Mouse (Mus musculus) ES-E14 (cell line): ENCODE measurements around the gene Dmrt1. TPM values are rescaled to one million over a fixed set of nuclear protein-coding genes. Genes with fewer than 3 reads are reported as not detected.

Experiments
- DNase-seq: peaks from one replicate; pipeline ENCODE4 v3.0.0-alpha.2; 2013; ENCODE audit warnings: low read depth, low spot score
- H3K27ac ChIP-seq: 2 replicates; pipeline ENCODE4 v1.5.1; 2012; ENCODE audit warnings: low read depth, mild to moderate bottlenecking, low read length, moderate library complexity, mixed read lengths; ENCODE audit not compliant: poor library complexity, insufficient read depth, severe bottlenecking
- H3K36me3 ChIP-seq: 2 replicates; pipeline ENCODE4 v1.6.1; 2012; ENCODE audit warnings: mild to moderate bottlenecking, low read length, moderate library complexity, mixed read lengths; ENCODE audit not compliant: control insufficient read depth, poor library complexity, insufficient read depth, severe bottlenecking
- H3K4me1 ChIP-seq, 2 experiments: fragments of 150-350 bp in 1 of 2; sonication (generic) in 1 of 2; 2 replicates each; pipeline ENCODE4 v1.6.1; 2012; ENCODE audit warnings: low read length in 2 of 2, mild to moderate bottlenecking in 1 of 2, mixed read lengths in 1 of 2; ENCODE audit not compliant: control insufficient read depth in 2 of 2, insufficient read depth in 2 of 2, poor library complexity in 1 of 2
- H3K4me3 ChIP-seq, 2 experiments: fragments of 150-350 bp in 1 of 2; sonication (generic) in 1 of 2; 2 replicates each; pipeline ENCODE4 v1.5.1; 2012; ENCODE audit warnings: low read length in 2 of 2, low read depth in 1 of 2, mild to moderate bottlenecking in 1 of 2, mixed read lengths in 1 of 2; ENCODE audit not compliant: insufficient read depth in 1 of 2, poor library complexity in 1 of 2, severe bottlenecking in 1 of 2
- H3K9ac ChIP-seq: 2 replicates; pipeline ENCODE4 v1.6.1; 2012; ENCODE audit warnings: low read depth, mild to moderate bottlenecking, low read length, mixed read lengths; ENCODE audit not compliant: poor library complexity, insufficient read depth, severe bottlenecking
- H3K9me3 ChIP-seq: fragments of 150-350 bp; sonication (generic); 2 replicates; pipeline ENCODE4 v1.6.1; 2012; ENCODE audit warnings: low read depth, mild to moderate bottlenecking, low read length; ENCODE audit not compliant: control insufficient read depth, insufficient read depth
- CHD2 ChIP-seq: IDR thresholded peaks from 2 replicates; pipeline ENCODE4 v1.6.1; 2014; ENCODE audit warnings: mild to moderate bottlenecking, low read depth, low read length, inconsistent platforms
- HCFC1 ChIP-seq: IDR thresholded peaks from 2 replicates; pipeline ENCODE4 v1.6.1; 2012; ENCODE audit warnings: low read length, inconsistent platforms, borderline replicate concordance; ENCODE audit not compliant: insufficient read depth
- MAFK ChIP-seq: IDR thresholded peaks from 2 replicates; pipeline ENCODE4 v1.6.1; 2014; ENCODE audit warnings: mild to moderate bottlenecking, low read depth, low read length, inconsistent platforms; ENCODE audit not compliant: insufficient read depth
- ZC3H11A ChIP-seq: IDR thresholded peaks from 2 replicates; pipeline ENCODE4 v1.6.1; 2012; ENCODE audit warnings: low read depth, mild to moderate bottlenecking, inconsistent platforms, low read length, borderline replicate concordance
- ZNF384 ChIP-seq: IDR thresholded peaks from 2 replicates; pipeline ENCODE4 v1.6.1; 2012; ENCODE audit warnings: low read depth, low read length, inconsistent platforms
- in situ Hi-C, 2 experiments: fragments of 600-800 bp; cut with MboI; formaldehyde crosslinking; loops; one replicate each; pipeline ENCODE4 v1.15.1; 2025; ENCODE audit warnings: low sequenced_read_pairs in 2 of 2, inconsistent platforms in 1 of 2; ENCODE audit not compliant: unreplicated experiment in 2 of 2
- total RNA-seq: library from RNA; depleted of rRNA; stranded (reverse); fragments of 300-350 nt; gene quantifications from 2 replicates; pipeline ENCODE4 v1.2.3, GENCODE M21; 2012

The Dmrt1 gene
- total RNA-seq, 1 experiment: 12.3 TPM

DNA sequence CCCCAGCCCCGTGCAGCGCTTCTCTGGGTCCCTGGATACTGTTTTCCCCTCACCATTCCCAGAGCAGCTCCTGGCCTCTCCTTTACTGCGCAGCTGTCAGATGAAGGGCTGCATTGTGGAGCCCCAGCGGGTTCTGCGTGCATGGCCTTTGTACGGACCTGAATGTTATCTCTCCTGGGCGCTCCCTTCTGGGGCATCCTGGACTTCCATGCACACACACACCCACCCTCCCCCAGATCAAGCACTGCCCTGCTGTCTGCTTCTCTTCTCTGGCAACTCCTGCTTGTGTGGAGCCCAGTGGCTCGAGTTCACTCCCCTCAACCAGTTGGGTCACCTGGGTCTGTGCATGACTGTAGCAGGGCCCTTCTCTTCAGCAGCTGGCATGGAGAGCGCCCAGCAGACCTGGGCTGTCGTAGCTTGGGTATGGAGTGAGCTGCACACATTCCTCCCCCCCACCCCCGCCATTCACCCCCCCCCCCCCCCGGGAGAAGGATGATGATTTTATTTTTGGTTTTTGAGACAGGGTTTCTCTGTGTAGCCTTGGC lies 9.6 kb downstream of the Dmrt1 start:
- peaks cover 2 to 10% of the 10 kb centered on the region in 2 experiments; a peak in 2 of 4 replicates for H3K4me1 ChIP-seq
- in situ Hi-C loops: no loop called here
- TF ChIP-seq CHD2 (no peak), ZC3H11A (no peak), HCFC1 (no peak), MAFK (no peak), ZNF384 (no peak)

GRCm38 (mm10) chr19:25524156-25524555 lies 18.7 kb downstream of the Dmrt1 start:
- no peak overlapping the region for H3K27ac ChIP-seq
- H3K36me3 ChIP-seq: no peaks in the 10 kb centered on the region; the same call in 1 of the 2 replicates
- no peak overlapping the region for H3K4me3 ChIP-seq
- peaks cover 2 to 3% of the 10 kb centered on the region in 2 experiments; a peak in 3 of 4 replicates for H3K4me1 ChIP-seq
- in situ Hi-C loops: no loop called here
- H3K9me3 ChIP-seq: no peaks in the 10 kb centered on the region
- DNase-seq: no peak
- no peak overlapping the region for H3K9ac ChIP-seq
- no peak for TF ChIP-seq HCFC1
- TF ChIP-seq ZNF384: no peak

More for the DNA sequence above, 9.6 kb downstream of the Dmrt1 start:
- no peak overlapping the region for H3K27ac ChIP-seq
- 0 out of 2 replicates have a peak overlapping the region, but pooled peaks have one; percentile 20 for H3K9ac ChIP-seq
- H3K4me3 ChIP-seq: no peak overlapping the region
- peaks cover 2% of the 10 kb centered on the region; the same call in 1 of the 2 replicates for H3K36me3 ChIP-seq
- no peak for DNase-seq
- no peaks in the 10 kb centered on the region for H3K9me3 ChIP-seq

GRCm38 (mm10) chr19:25525726-25526125 lies 20.3 kb downstream of the Dmrt1 start:
- Histone ChIP-seq H3K36me3 (no peaks in the 10 kb centered on the region), H3K4me3 (peak overlapping the region; percentile 27 to 36; a peak in 2 of 4 replicates), H3K27ac (no peak overlapping the region), H3K9ac (no peak overlapping the region), H3K4me1 (peaks cover 2 to 3% of the 10 kb centered on the region in 2 experiments; a peak in 3 of 4 replicates), H3K9me3 (no peaks in the 10 kb centered on the region)
- TF ChIP-seq ZNF384 (no peak), MAFK (no peak), ZC3H11A (no peak), HCFC1 (no peak), CHD2 (no peak)
- no peak for DNase-seq
- in situ Hi-C loops: no loop called here

DNA sequence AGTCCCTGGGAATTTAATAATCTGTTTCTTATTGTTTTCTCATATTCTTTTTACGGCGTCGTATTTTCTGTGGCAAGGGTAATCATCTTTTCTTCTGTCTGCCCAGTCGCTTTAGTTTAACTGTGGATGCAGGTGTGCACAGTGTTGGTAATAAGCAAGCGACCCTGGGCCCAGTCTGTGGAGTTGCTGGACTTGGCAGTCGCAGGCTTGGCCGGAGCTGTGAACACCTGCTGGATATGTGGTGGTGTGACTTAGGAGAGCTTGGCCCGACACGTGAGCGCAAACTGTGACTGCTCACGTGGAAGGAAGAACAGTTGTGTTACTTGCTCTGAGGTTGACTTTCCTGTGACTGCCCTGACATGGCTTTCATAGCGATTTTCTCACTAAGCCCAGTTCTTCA lies 24.3 kb downstream of the Dmrt1 start:
- H3K9me3 ChIP-seq: no peaks in the 10 kb centered on the region
- peaks cover 0 to under 1% of the 10 kb centered on the region in 2 experiments; a peak in 2 of 4 replicates for H3K4me1 ChIP-seq
- H3K36me3 ChIP-seq: no peaks in the 10 kb centered on the region
- DNase-seq: no peak
- in situ Hi-C loops: no loop called here
- H3K9ac ChIP-seq: no peak overlapping the region
- no peak for TF ChIP-seq ZC3H11A
- no peak for TF ChIP-seq ZNF384
- no peak for TF ChIP-seq MAFK
- no peak for TF ChIP-seq CHD2
- no peak for TF ChIP-seq HCFC1
- H3K4me3 ChIP-seq: no peak overlapping the region
- H3K27ac ChIP-seq: no peak overlapping the region
